Mouse (Mus musculus) limb, embryonic 12.5 days (tissue): ENCODE data around the gene Urgcp. TPM values are rescaled to one million over a fixed set of nuclear protein-coding genes. Genes with fewer than 3 reads are reported as not detected.

Experiments used
- ATAC-seq: fragments of 200-750 bp; cut with Nextera tagmentation; 2 replicates; pipeline ENCODE4 v1.8.0; 2017; ENCODE audit warnings: low read depth, moderate TSS enrichment; ENCODE audit not compliant: insufficient number of reproducible peaks, insufficient read depth, low FRiP score, low TSS enrichment
- H3K27ac ChIP-seq: fragments of 300-500 bp; sonication (generic); 2 replicates; pipeline ENCODE4 v1.5.1; 2016; ENCODE audit warnings: mild to moderate bottlenecking, moderate library complexity
- H3K27me3 ChIP-seq: fragments of 300-500 bp; sonication (generic); 2 replicates; pipeline ENCODE4 v1.6.1; 2016; ENCODE audit warnings: mild to moderate bottlenecking, moderate library complexity
- H3K36me3 ChIP-seq: fragments of 300-500 bp; sonication (generic); 2 replicates; pipeline ENCODE4 v1.6.1; 2016; ENCODE audit warnings: mild to moderate bottlenecking, moderate library complexity
- H3K4me1 ChIP-seq: fragments of 300-500 bp; sonication (generic); replicated peaks from 2 replicates; pipeline ENCODE4 v1.6.1; 2016
- H3K4me2 ChIP-seq: fragments of 300-500 bp; sonication (generic); 2 replicates; pipeline ENCODE4 v1.6.1; 2016; ENCODE audit warnings: mild to moderate bottlenecking, moderate library complexity
- H3K4me3 ChIP-seq: fragments of 300-500 bp; sonication (generic); replicated peaks from 2 replicates; pipeline ENCODE4 v1.5.1; 2016; ENCODE audit warnings: mild to moderate bottlenecking
- H3K9ac ChIP-seq: fragments of 300-500 bp; sonication (generic); replicated peaks from 2 replicates; pipeline ENCODE4 v1.6.1; 2016; ENCODE audit warnings: mild to moderate bottlenecking, moderate library complexity
- H3K9me3 ChIP-seq: fragments of 300-500 bp; sonication (generic); 2 replicates; pipeline ENCODE4 v1.6.1; 2016; ENCODE audit warnings: mild to moderate bottlenecking, moderate library complexity
- WGBS: fragments of 180-500 bp; shearing (Covaris S2); methylation state at CpG from one replicate; pipeline ENCODE4 v1.1.7; 2016; 5-methylcytosine and 5-hydroxymethylcytosine counted together
- polyA plus RNA-seq: library from polyadenylated mRNA; unstranded; fragments of >200 nt; fragmentation: Nextera tagmentation; extraction: Ambion mirVana; gene quantifications from 2 replicates; pipeline ENCODE4 v1.2.1, GENCODE M21; 2016

The Urgcp gene
- polyA plus RNA-seq, 1 experiment from 2014 or later, result 24.6 TPM

GRCm38 (mm10) chr11:5797928-5798327, 35.8 kb upstream of the Urgcp start:
- H3K27me3 ChIP-seq, result no peaks in the 10 kb centered on the region
- ATAC-seq, result no peak
- no peak overlapping the region for H3K4me2 ChIP-seq
- no peak overlapping the region for H3K27ac ChIP-seq
- H3K36me3 ChIP-seq, result peaks cover 86% of the 10 kb centered on the region
- H3K4me1 ChIP-seq, result peaks cover 14% of the 10 kb centered on the region
- WGBS, result 89% methylated on average over 5 of the region's 5 CpGs
- no peak overlapping the region for H3K4me3 ChIP-seq
- no peaks in the 10 kb centered on the region for H3K9me3 ChIP-seq
- H3K9ac ChIP-seq, result no peak overlapping the region

DNA sequence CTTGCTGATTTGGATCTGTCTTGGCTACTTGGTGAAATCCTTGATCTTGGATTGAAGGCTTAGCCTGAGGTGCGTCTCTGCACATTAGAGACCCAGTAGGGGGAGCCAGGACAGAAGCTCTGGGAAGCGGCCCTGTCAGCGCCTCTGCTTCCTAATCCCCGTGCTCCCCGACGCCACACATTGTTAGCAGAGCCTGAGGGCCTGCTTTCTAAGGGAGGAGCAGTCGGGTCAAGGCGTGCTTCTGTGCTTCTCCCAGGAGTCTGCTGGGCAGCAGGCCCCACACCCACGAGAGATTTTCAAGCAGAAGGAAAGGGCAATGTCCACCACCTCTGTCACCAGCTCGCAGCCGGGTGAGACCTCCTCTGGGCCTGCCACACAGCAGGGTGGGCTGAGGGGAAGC, 35.2 kb upstream of the Urgcp start:
- Histone ChIP-seq H3K4me3 (no peak overlapping the region), H3K4me1 (peaks cover 9% of the 10 kb centered on the region), H3K9me3 (no peaks in the 10 kb centered on the region), H3K4me2 (no peak overlapping the region), H3K9ac (no peak overlapping the region), H3K27ac (no peak overlapping the region), H3K36me3 (peaks cover 91% of the 10 kb centered on the region), H3K27me3 (no peaks in the 10 kb centered on the region)
- ATAC-seq, result no peak
- 77% methylated on average over 11 of the region's 11 CpGs for WGBS

DNA sequence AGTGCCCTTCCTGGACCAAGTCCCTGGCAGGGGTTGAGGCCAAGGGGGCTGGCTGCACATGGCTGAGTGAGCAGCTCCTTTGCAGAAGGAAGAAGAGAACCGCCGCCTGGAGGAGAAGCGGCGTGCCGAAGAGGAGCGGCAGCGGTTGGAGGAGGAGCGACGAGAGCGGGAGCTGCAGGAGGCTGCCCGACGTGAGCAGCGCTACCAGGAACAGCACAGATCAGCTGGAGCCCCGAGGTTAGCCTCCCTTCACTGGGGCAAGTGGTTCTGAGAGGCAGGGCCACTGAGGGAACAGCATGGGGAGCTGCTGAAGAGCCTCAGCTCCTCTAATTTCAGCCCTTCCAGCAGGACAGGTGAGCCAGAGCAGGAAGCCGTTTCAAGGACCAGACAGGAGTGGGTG, 34.8 kb upstream of the Urgcp start:
- peaks cover 96% of the 10 kb centered on the region for H3K36me3 ChIP-seq

DNA sequence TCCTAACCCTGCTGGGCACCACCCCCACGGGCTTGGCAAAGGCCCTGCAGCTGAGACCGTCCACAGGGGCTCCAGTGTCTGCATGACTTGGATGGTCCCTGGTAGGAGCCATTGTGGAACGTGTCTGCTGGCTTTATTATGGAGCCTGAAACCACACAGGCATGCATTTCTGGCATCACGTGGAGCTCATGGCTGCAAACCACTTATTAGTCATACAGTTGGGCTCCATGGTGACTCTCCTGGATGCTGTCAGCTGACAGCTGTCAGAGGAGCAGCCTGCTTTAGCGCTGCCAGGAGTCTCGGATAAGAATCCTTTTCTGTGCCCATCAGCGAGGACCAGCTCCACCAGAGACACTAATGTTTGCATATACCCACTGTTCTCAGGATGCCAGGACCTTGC, 33.5 kb upstream of the Urgcp start:
- no peak overlapping the region for H3K27ac ChIP-seq
- 93% methylated on average over 7 of the region's 7 CpGs for WGBS
- H3K36me3 ChIP-seq, result peaks cover 94% of the 10 kb centered on the region
- no peaks in the 10 kb centered on the region for H3K9me3 ChIP-seq
- no peaks in the 10 kb centered on the region for H3K4me1 ChIP-seq
- no peak overlapping the region for H3K4me2 ChIP-seq
- H3K4me3 ChIP-seq, result no peak overlapping the region
- H3K27me3 ChIP-seq, result no peaks in the 10 kb centered on the region
- no peak for ATAC-seq
- H3K9ac ChIP-seq, result no peak overlapping the region

More for the DNA sequence above, 34.8 kb upstream of the Urgcp start:
- Histone ChIP-seq H3K9ac (no peak overlapping the region), H3K27me3 (no peaks in the 10 kb centered on the region), H3K4me1 (peaks cover 4% of the 10 kb centered on the region), H3K4me3 (no peak overlapping the region), H3K9me3 (no peaks in the 10 kb centered on the region), H3K4me2 (no peak overlapping the region), H3K27ac (no peak overlapping the region)
- WGBS, result 88% methylated on average over 15 of the region's 15 CpGs
- ATAC-seq, result no peak

DNA sequence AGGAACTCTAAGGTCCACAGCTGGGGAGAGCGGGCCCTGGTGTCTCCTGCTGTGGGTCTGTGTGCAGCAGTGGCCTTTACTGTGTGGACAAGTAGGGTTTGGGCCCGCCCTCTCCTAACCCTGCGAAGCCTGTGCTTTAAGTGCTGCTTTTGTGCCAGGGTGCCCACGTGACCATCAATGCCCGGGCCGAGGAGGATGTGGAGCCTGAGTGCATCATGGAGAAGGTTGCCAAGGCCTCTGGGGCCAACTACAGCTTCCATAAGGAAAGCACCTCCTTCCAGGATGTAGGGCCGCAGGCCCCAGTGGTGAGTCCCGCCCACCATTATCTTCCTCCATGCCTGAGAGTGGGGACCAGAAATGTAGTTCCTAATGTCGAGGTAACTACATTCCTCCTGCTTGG, 33.1 kb upstream of the Urgcp start:
- 91% methylated on average over 9 of the region's 9 CpGs for WGBS

DNA sequence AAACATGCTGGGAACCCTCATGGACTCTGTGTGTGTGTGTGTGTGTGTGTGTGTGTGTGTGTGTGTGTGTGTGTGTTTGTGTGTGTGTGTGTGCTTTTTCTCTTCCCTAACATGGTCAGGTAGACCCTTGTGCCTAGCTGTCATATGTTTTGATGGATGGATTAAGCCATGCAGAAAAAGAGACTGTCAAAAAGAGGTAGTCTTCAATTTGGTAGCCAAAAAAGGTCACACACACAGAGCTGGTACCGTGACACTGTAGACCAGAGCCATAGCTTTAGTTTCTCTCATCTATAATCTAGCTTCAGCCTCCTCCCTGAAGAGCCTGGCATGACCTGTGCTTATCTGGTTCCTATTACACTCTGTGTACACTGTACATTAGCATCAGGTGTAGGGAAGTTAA, 28.3 kb upstream of the Urgcp start:
- Histone ChIP-seq H3K4me2 (no peak overlapping the region), H3K9ac (no peak overlapping the region), H3K4me3 (no peak overlapping the region), H3K9me3 (no peaks in the 10 kb centered on the region), H3K4me1 (peaks cover 15% of the 10 kb centered on the region), H3K27me3 (no peaks in the 10 kb centered on the region), H3K27ac (no peak overlapping the region), H3K36me3 (peaks cover 47% of the 10 kb centered on the region)
- ATAC-seq, result no peak
- WGBS, result 93% methylated on average over 1 of the region's 1 CpGs

More for the DNA sequence above, 33.1 kb upstream of the Urgcp start:
- H3K27me3 ChIP-seq, result no peaks in the 10 kb centered on the region
- no peaks in the 10 kb centered on the region for H3K9me3 ChIP-seq
- H3K27ac ChIP-seq, result no peak overlapping the region
- no peak overlapping the region for H3K4me3 ChIP-seq
- no peak for ATAC-seq
- peaks cover 94% of the 10 kb centered on the region for H3K36me3 ChIP-seq
- H3K9ac ChIP-seq, result no peak overlapping the region
- no peaks in the 10 kb centered on the region for H3K4me1 ChIP-seq
- H3K4me2 ChIP-seq, result no peak overlapping the region

- Histone ChIP-seq H3K9me3 (no peaks in the 10 kb centered on the region), H3K27me3 (no peaks in the 10 kb centered on the region), H3K4me1 (peaks cover 15% of the 10 kb centered on the region), H3K9ac (no peak overlapping the region), H3K27ac (no peak overlapping the region), H3K4me2 (peak overlapping the region; percentile 88), H3K4me3 (peak overlapping the region; percentile 76), H3K36me3 (peaks cover 41% of the 10 kb centered on the region)
- no peak for ATAC-seq
- WGBS, result 87% methylated on average over 3 of the region's 3 CpGs
Observed at GRCm38 (mm10) chr11:5789754-5790333, 27.7 kb upstream of the Urgcp start.

GRCm38 (mm10) chr11:5789071-5789753, 27.0 kb upstream of the Urgcp start:
- WGBS, result 73% methylated on average over 6 of the region's 6 CpGs
- H3K36me3 ChIP-seq, result peaks cover 35% of the 10 kb centered on the region
- H3K9me3 ChIP-seq, result no peaks in the 10 kb centered on the region
- peak overlapping the region; percentile 92 for H3K27ac ChIP-seq
- H3K4me3 ChIP-seq, result peak overlapping the region; percentile 76
- H3K4me1 ChIP-seq, result peaks cover 15% of the 10 kb centered on the region
- no peaks in the 10 kb centered on the region for H3K27me3 ChIP-seq
- peak overlapping the region; percentile 79 for H3K9ac ChIP-seq
- ATAC-seq, result no peak
- peak overlapping the region; percentile 88 for H3K4me2 ChIP-seq

DNA sequence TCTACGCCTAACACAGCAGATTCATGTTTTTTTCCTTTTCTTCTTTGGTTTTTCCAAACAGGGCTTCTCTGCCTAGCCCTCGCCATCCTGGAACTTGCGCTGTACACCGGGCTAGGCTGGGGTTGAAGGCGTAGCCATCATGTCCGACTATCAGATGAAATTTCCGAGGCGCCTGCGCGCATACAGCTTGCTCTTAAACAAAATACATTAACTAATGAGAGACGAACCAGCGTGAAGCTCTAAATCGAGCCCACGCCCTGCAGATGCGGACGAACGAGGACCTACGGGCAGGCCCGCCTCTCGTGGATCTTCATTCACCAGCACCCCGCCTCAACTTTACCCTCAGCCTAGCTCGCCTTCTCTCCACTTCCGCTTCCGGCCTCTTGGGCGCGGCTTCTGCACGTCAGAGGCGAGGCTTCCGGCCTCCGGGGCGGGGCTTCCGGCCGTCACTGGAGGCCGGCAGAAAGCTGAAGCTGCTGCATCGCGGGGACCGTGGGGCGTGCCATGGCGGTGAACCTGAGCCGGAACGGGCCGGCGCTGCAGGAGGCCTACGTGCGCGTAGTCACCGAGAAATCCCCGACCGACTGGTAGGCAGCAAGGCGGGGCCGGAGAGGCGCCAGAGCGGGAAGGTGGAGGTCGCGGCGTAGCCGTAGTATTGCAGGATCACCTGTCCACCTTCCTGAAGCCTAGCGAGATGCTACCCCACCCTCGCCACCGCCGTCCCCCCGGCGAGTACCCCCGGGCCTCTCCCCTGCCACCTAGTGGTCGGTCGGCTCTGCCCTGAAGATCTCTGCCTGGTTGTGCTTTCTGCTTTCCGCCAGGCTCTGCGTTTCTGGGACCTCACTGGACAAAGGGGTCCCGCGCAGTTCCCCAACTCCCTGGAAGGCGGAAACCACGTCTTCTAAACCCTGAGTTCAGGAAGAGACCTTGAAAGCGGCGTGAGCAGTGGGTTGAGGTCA, 26.2 kb upstream of the Urgcp start, which contains the start of gene Dbnl:
TSS of gene Dbnl (plus strand) at position 433 of the 959 bp plus-strand sequence.
- Histone ChIP-seq H3K27ac (peak within 1 kb of the TSS; percentile 92), H3K9ac (peak within 1 kb of the TSS; percentile 79), H3K4me3 (peak within 1 kb of the TSS; percentile 76), H3K9me3 (no peaks in the 10 kb centered on the region), H3K27me3 (no peaks in the 10 kb centered on the region), H3K4me1 (peaks cover 15% of the 10 kb centered on the region), H3K4me2 (peak within 1 kb of the TSS; percentile 88), H3K36me3 (peaks cover 26% of the 10 kb centered on the region)
- ATAC-seq, result peak; percentile 92
- WGBS, result under 1% methylated on average over 71 of the region's 74 CpGs

DNA sequence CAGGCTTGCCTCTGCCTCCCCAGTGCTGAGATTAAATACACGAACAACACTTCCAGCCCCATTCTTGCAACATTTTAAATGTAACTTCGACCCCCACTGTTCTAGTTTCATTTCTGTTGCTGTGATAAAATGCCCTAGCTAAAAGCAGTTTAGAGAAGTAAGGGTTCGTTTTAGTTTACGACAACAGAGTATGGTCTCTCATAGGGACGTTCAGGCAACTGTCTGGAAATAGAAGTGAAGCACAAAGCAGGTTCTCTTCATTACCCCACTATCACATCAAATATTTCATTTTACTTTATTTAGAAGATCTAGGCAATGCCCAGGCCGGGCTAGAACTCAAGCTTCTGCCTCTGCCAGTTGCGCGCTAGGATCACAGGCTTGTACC, 25.5 kb upstream of the Urgcp start:
- peaks cover 15% of the 10 kb centered on the region for H3K4me1 ChIP-seq
- H3K27ac ChIP-seq, result peak overlapping the region; percentile 92
- no peak for ATAC-seq
- H3K36me3 ChIP-seq, result peaks cover 21% of the 10 kb centered on the region
- peak overlapping the region; percentile 69 for H3K9ac ChIP-seq
- WGBS, result 35% methylated on average over 8 of the region's 8 CpGs
- H3K4me2 ChIP-seq, result peak overlapping the region; percentile 88
- no peaks in the 10 kb centered on the region for H3K9me3 ChIP-seq
- peak overlapping the region; percentile 76 for H3K4me3 ChIP-seq
- H3K27me3 ChIP-seq, result no peaks in the 10 kb centered on the region

DNA sequence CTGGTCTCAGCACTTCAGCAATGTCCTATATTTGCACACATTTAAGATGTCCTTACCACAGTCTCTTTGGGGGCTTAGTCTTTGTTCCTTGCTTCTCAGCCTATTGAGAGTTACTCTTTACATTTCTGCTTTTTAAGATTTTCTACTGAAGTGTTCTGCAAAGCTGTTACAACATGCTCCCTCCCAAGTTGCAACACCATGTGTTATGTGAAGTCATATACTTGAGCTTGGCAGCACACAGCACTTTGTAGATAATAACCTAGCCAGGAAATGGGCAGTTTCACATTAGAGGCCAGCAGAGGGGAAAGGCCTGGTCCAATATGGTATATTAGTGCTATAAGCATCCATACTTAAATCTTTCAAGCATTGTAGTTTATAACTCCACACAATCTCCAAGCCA, 23.6 kb upstream of the Urgcp start:
- Histone ChIP-seq H3K9ac (no peak overlapping the region), H3K4me1 (peaks cover 15% of the 10 kb centered on the region), H3K27me3 (no peaks in the 10 kb centered on the region), H3K4me3 (no peak overlapping the region), H3K27ac (no peak overlapping the region), H3K4me2 (no peak overlapping the region), H3K9me3 (no peaks in the 10 kb centered on the region), H3K36me3 (peaks cover 13% of the 10 kb centered on the region)
- no peak for ATAC-seq
